13 mouse cellular contexts compared by ENCODE assay signal in genomic region chr1:119302349-119302995, GRCm38 (mm10).
DNase-seq lines count a peak whose midpoint lies in the region; ATAC-seq and TF ChIP-seq lines count a peak whose summit lies in the region.
"Had no signal": no experiment of that assay in that cellular context is flagged by ENCODE, and none has a peak within 500 bp of the region (broad histone marks: within the 10 kb centered on the region; RNA-seq: fewer than 3 reads in every experiment).

No protein-coding gene starts in this region.

- no peak overlapping the region for H3K4me2 ChIP-seq in midbrain, postnatal 0 days (ENCODE audit: low read depth, low read length, poor library complexity, severe bottlenecking)
- no peak overlapping the region for H3K4me2 ChIP-seq in midbrain, embryonic 14.5 days (ENCODE audit: low read length)
- no peak overlapping the region for H3K4me2 ChIP-seq in intestine, embryonic 14.5 days (ENCODE audit: low read length)
- H3K4me2 ChIP-seq in stomach, embryonic 15.5 days: no peak overlapping the region
- H3K4me2 ChIP-seq: heart, embryonic 11.5 days; hindbrain, embryonic 12.5 days; neural tube, embryonic 12.5 days had no signal

- no peak for ATAC-seq in midbrain, postnatal 0 days (ENCODE audit: low FRiP score)
- no peak for ATAC-seq in midbrain, embryonic 14.5 days (ENCODE audit: low FRiP score, low TSS enrichment)
- peak; percentile 34; the same call in 1 of the 2 replicates for ATAC-seq in intestine, embryonic 14.5 days (replicated peaks; ENCODE audit: low FRiP score, low TSS enrichment, low read depth)
- ATAC-seq in stomach, embryonic 15.5 days (ENCODE audit: insufficient read depth, low FRiP score, low read depth): peak; percentile 29
- no peak for ATAC-seq in erythroblast, adult 5-6 weeks (replicated peaks; ENCODE audit: low FRiP score, poor library complexity, severe bottlenecking)

- H3K4me3 ChIP-seq in midbrain, postnatal 0 days (ENCODE audit: low read depth, low read length): no peak overlapping the region
- H3K4me3 ChIP-seq in midbrain, embryonic 14.5 days (replicated peaks; ENCODE audit: low read depth, low read length): no peak overlapping the region
- H3K4me3 ChIP-seq in intestine, embryonic 14.5 days (ENCODE audit: low read depth, low read length): no peak overlapping the region
- no peak overlapping the region for H3K4me3 ChIP-seq in stomach, embryonic 15.5 days (replicated peaks)
- H3K4me3 ChIP-seq: hindbrain, embryonic 12.5 days; layer of hippocampus, adult 2 months; megakaryocyte, embryonic 14.5 days; neural tube, embryonic 12.5 days had no signal

- 61% methylated on average over 7 of the region's 7 CpGs for WGBS in midbrain, postnatal 0 days
- WGBS in midbrain, embryonic 14.5 days: 66% methylated on average over 7 of the region's 7 CpGs
- 53% methylated on average over 7 of the region's 7 CpGs for WGBS in intestine, embryonic 14.5 days
- WGBS in stomach, embryonic 15.5 days: 47% methylated on average over 7 of the region's 7 CpGs

- DNase-seq in adrenal gland, adult (ENCODE audit: inconsistent age in 2 of 2, low spot score in 1 of 2): peak; percentile 28 to 78
- no peak for DNase-seq in adrenal gland, postnatal 4 days (ENCODE audit: low spot score in 2 of 2)
- peak; percentile 59 for DNase-seq in midbrain, postnatal 0 days (ENCODE audit: low spot score)
- no peak for DNase-seq in midbrain, embryonic 14.5 days
- no peak for DNase-seq in intestine, embryonic 14.5 days (ENCODE audit: low spot score)
- no peak for DNase-seq in right cerebral cortex, postnatal 10 days (ENCODE audit: low spot score in 2 of 2)

- no peaks in the 10 kb centered on the region for H3K27me3 ChIP-seq in midbrain, postnatal 0 days (ENCODE audit: insufficient read depth, low read length)
- peaks cover 11% of the 10 kb centered on the region; the same call in 1 of the 2 replicates for H3K27me3 ChIP-seq in midbrain, embryonic 14.5 days (ENCODE audit: control insufficient read depth, insufficient read depth, low read length)
- no peaks in the 10 kb centered on the region for H3K27me3 ChIP-seq in intestine, embryonic 14.5 days (replicated peaks; ENCODE audit: control insufficient read depth, insufficient read depth, low read length)
- no peaks in the 10 kb centered on the region for H3K27me3 ChIP-seq in stomach, embryonic 15.5 days (replicated peaks)
- H3K27me3 ChIP-seq: megakaryocyte, embryonic 14.5 days had no signal

- H3K9me3 ChIP-seq in midbrain, postnatal 0 days (ENCODE audit: low read length): no peaks in the 10 kb centered on the region
- no peaks in the 10 kb centered on the region for H3K9me3 ChIP-seq in midbrain, embryonic 14.5 days (ENCODE audit: control insufficient read depth, low read length)
- H3K9me3 ChIP-seq in intestine, embryonic 14.5 days (ENCODE audit: control insufficient read depth, low read length): no peaks in the 10 kb centered on the region
- H3K9me3 ChIP-seq in stomach, embryonic 15.5 days: no peaks in the 10 kb centered on the region
- H3K9me3 ChIP-seq: hindbrain, embryonic 12.5 days; neural tube, embryonic 12.5 days had no signal

- no peaks in the 10 kb centered on the region for H3K36me3 ChIP-seq in midbrain, postnatal 0 days (ENCODE audit: insufficient read depth, low read length)
- H3K36me3 ChIP-seq in midbrain, embryonic 14.5 days (ENCODE audit: control insufficient read depth, insufficient read depth, low read length): no peaks in the 10 kb centered on the region
- H3K36me3 ChIP-seq in intestine, embryonic 14.5 days (ENCODE audit: control insufficient read depth, insufficient read depth, low read length): no peaks in the 10 kb centered on the region
- H3K36me3 ChIP-seq in stomach, embryonic 15.5 days: no peaks in the 10 kb centered on the region
- H3K36me3 ChIP-seq: hindbrain, embryonic 12.5 days; neural tube, embryonic 12.5 days had no signal

- H3K27ac ChIP-seq in midbrain, postnatal 0 days (ENCODE audit: low read depth, low read length): no peak overlapping the region
- H3K27ac ChIP-seq in midbrain, embryonic 14.5 days (replicated peaks; ENCODE audit: low read depth, low read length): no peak overlapping the region
- H3K27ac ChIP-seq in intestine, embryonic 14.5 days (ENCODE audit: low read depth): no peak overlapping the region
- no peak overlapping the region for H3K27ac ChIP-seq in stomach, embryonic 15.5 days
- H3K27ac ChIP-seq: hindbrain, embryonic 12.5 days; layer of hippocampus, adult 2 months; neural tube, embryonic 12.5 days had no signal

- no peak overlapping the region for H3K9ac ChIP-seq in midbrain, postnatal 0 days (replicated peaks; ENCODE audit: low read length, poor library complexity, severe bottlenecking)
- no peak overlapping the region for H3K9ac ChIP-seq in midbrain, embryonic 14.5 days (replicated peaks; ENCODE audit: low read length)
- H3K9ac ChIP-seq in intestine, embryonic 14.5 days (ENCODE audit: low read length): no peak overlapping the region
- H3K9ac ChIP-seq in stomach, embryonic 15.5 days: no peak overlapping the region
- H3K9ac ChIP-seq: hindbrain, embryonic 12.5 days; neural tube, embryonic 12.5 days had no signal

- no peaks in the 10 kb centered on the region for H3K4me1 ChIP-seq in midbrain, postnatal 0 days (ENCODE audit: insufficient read depth, low read length)
- peaks cover 6% of the 10 kb centered on the region; the same call in 1 of the 2 replicates for H3K4me1 ChIP-seq in midbrain, embryonic 14.5 days (ENCODE audit: control insufficient read depth, insufficient read depth, low read length)
- 0 out of 2 replicates have a peak, but pooled peaks cover 2% of the 10 kb centered on the region for H3K4me1 ChIP-seq in intestine, embryonic 14.5 days (replicated peaks; ENCODE audit: control insufficient read depth, insufficient read depth, low read length)
- peaks cover 9% of the 10 kb centered on the region for H3K4me1 ChIP-seq in stomach, embryonic 15.5 days
- H3K4me1 ChIP-seq: megakaryocyte, embryonic 14.5 days had no signal

- no peak for TF ChIP-seq CTCF in midbrain, postnatal 0 days (IDR thresholded peaks at IDR 0.05)

Comparison
In these comparisons a context has a peak if more than half of its experiments do, and no peak if none do; other contexts are left out.
1. DNase-seq: peak in adrenal gland, adult (2 of 2) and midbrain, postnatal 0 days (single experiment); none in adrenal gland, postnatal 4 days (0 of 2), midbrain, embryonic 14.5 days (single experiment), intestine, embryonic 14.5 days (single experiment) and right cerebral cortex, postnatal 10 days (0 of 2).
2. ATAC-seq: peak in intestine, embryonic 14.5 days (single experiment) and stomach, embryonic 15.5 days (single experiment); none in midbrain, postnatal 0 days (single experiment), midbrain, embryonic 14.5 days (single experiment) and erythroblast, adult 5-6 weeks (single experiment).